Mouse (Mus musculus) liver, embryonic 16.5 days (tissue): Measurements from ENCODE around the gene Dync2li1. TPM values are rescaled to one million over a fixed set of nuclear protein-coding genes. Genes with fewer than 3 reads are reported as not detected.

Experiments
- ATAC-seq: fragments of 200-750 bp; cut with Nextera tagmentation; 2 replicates; pipeline ENCODE4 v1.8.0; 2017; ENCODE audit warnings: low read depth, mild to moderate bottlenecking, moderate number of reproducible peaks, moderate library complexity
- H3K27ac ChIP-seq: fragments of 300-500 bp; sonication (generic); 2 replicates; pipeline ENCODE4 v1.5.1; 2014; ENCODE audit warnings: mild to moderate bottlenecking, low read length
- H3K27me3 ChIP-seq: fragments of 300-500 bp; sonication (generic); 2 replicates; pipeline ENCODE4 v1.6.1; 2014; ENCODE audit warnings: low read depth, low read length, mixed read lengths; ENCODE audit not compliant: control insufficient read depth, insufficient read depth
- H3K36me3 ChIP-seq: fragments of 300-500 bp; sonication (generic); 2 replicates; pipeline ENCODE4 v1.6.1; 2014; ENCODE audit warnings: mild to moderate bottlenecking; ENCODE audit not compliant: control insufficient read depth, insufficient read depth
- H3K4me1 ChIP-seq: fragments of 300-500 bp; sonication (generic); 2 replicates; pipeline ENCODE4 v1.6.1; 2014; ENCODE audit warnings: low read depth, low read length, mixed read lengths; ENCODE audit not compliant: control insufficient read depth
- H3K4me2 ChIP-seq: fragments of 300-500 bp; sonication (generic); 2 replicates; pipeline ENCODE4 v1.6.1; 2014; ENCODE audit warnings: low read depth, low read length, mixed read lengths
- H3K4me3 ChIP-seq: fragments of 300-500 bp; sonication (generic); 2 replicates; pipeline ENCODE4 v1.5.1; 2014; ENCODE audit warnings: low read depth, mild to moderate bottlenecking, low read length
- H3K9ac ChIP-seq: fragments of 300-500 bp; sonication (generic); 2 replicates; pipeline ENCODE4 v1.6.1; 2014; ENCODE audit warnings: low read depth, low read length
- H3K9me3 ChIP-seq: fragments of 300-500 bp; sonication (generic); replicated peaks from 2 replicates; pipeline ENCODE4 v1.6.1; 2016; ENCODE audit warnings: low read length; ENCODE audit not compliant: control insufficient read depth
- WGBS: fragments of 180-500 bp; shearing (Covaris S2); extraction: QIAGEN DNeasy Blood & Tissue Kit; methylation state at CpG from one replicate; pipeline ENCODE4 v1.1.7; 2014; ENCODE audit not compliant: insufficient replicate concordance; 5-methylcytosine and 5-hydroxymethylcytosine counted together
- polyA plus RNA-seq: library from polyadenylated mRNA; unstranded; fragments of >200 nt; fragmentation: Nextera tagmentation; extraction: Ambion mirVana; gene quantifications from 2 replicates; pipeline ENCODE4 v1.2.1, GENCODE M21; 2015

Dync2li1 gene
- polyA plus RNA-seq, 1 experiment from 2014 or later, result 2.5 TPM

- no peak for ATAC-seq
- H3K36me3 ChIP-seq, result no peaks in the 10 kb centered on the region
- no peaks in the 10 kb centered on the region for H3K9me3 ChIP-seq
- no peak overlapping the region for H3K27ac ChIP-seq
- 48% methylated on average over 2 of the region's 2 CpGs for WGBS
- H3K4me1 ChIP-seq, result peaks cover 2% of the 10 kb centered on the region
- no peak overlapping the region for H3K4me2 ChIP-seq
- H3K4me3 ChIP-seq, result no peak overlapping the region
- H3K9ac ChIP-seq, result no peak overlapping the region
- no peaks in the 10 kb centered on the region for H3K27me3 ChIP-seq
Observed at GRCm38 (mm10) chr17:84693741-84694140, 67.4 kb downstream of the Dync2li1 start.

GRCm38 (mm10) chr17:84696537-84696936 lies 70.2 kb downstream of the Dync2li1 start:
- WGBS, result 50% methylated on average over 6 of the region's 6 CpGs
- no peaks in the 10 kb centered on the region for H3K36me3 ChIP-seq

GRCm38 (mm10) chr17:84698727-84699126 lies 72.4 kb downstream of the Dync2li1 start:
- Histone ChIP-seq H3K4me3 (no peak overlapping the region), H3K36me3 (no peaks in the 10 kb centered on the region), H3K4me2 (no peak overlapping the region), H3K4me1 (peaks cover 2% of the 10 kb centered on the region), H3K27ac (no peak overlapping the region), H3K27me3 (no peaks in the 10 kb centered on the region), H3K9ac (no peak overlapping the region), H3K9me3 (no peaks in the 10 kb centered on the region)
- 27% methylated on average over 5 of the region's 5 CpGs for WGBS
- ATAC-seq, result no peak

More at GRCm38 (mm10) chr17:84696537-84696936, 70.2 kb downstream of the Dync2li1 start:
- Histone ChIP-seq H3K4me1 (peaks cover 2% of the 10 kb centered on the region), H3K27ac (no peak overlapping the region), H3K27me3 (no peaks in the 10 kb centered on the region), H3K4me3 (no peak overlapping the region), H3K9me3 (no peaks in the 10 kb centered on the region), H3K4me2 (no peak overlapping the region), H3K9ac (no peak overlapping the region)
- ATAC-seq, result no peak

Other genes starting within 250 kb of the Dync2li1 start
- 2.0 and 2.2 TPM in 2 replicates for gene Thada, start 160.3 kb upstream of the Dync2li1 start, polyA plus RNA-seq
- gene Plekhh2, start 114.6 kb upstream of the Dync2li1 start, polyA plus RNA-seq, result 0.30 and 0.46 TPM in 2 replicates
- gene Abcg8, start 49.8 kb downstream of the Dync2li1 start, polyA plus RNA-seq, result 0.55 and 0.58 TPM in 2 replicates
- gene Abcg5, start 56.5 kb downstream of the Dync2li1 start, polyA plus RNA-seq, result 0.48 and 0.63 TPM in 2 replicates
- 41.4 and 41.6 TPM in 2 replicates for gene Lrpprc, start 164.3 kb downstream of the Dync2li1 start, polyA plus RNA-seq